Mouse (Mus musculus) heart, embryonic 13.5 days (tissue): ENCODE measurements around the gene Gnrhr. TPM values are rescaled to one million over a fixed set of nuclear protein-coding genes. Genes with fewer than 3 reads are reported as not detected.

Experiments used
- ATAC-seq: fragments of 200-750 bp; cut with Nextera tagmentation; 2 replicates; pipeline ENCODE4 v1.8.0; 2017; ENCODE audit warnings: moderate TSS enrichment; ENCODE audit not compliant: insufficient number of reproducible peaks, low FRiP score, low TSS enrichment; ENCODE audit errors: extremely low read depth
- H3K27ac ChIP-seq: fragments of 300-500 bp; sonication (generic); replicated peaks from 2 replicates; pipeline ENCODE4 v1.5.1; 2015; ENCODE audit warnings: moderate library complexity, mild to moderate bottlenecking, inconsistent platforms
- H3K27me3 ChIP-seq: fragments of 300-500 bp; sonication (generic); replicated peaks from 2 replicates; pipeline ENCODE4 v1.6.1; 2015; ENCODE audit warnings: mild to moderate bottlenecking, inconsistent platforms
- H3K36me3 ChIP-seq: fragments of 300-500 bp; sonication (generic); 2 replicates; pipeline ENCODE4 v1.6.1; 2015; ENCODE audit warnings: mild to moderate bottlenecking, inconsistent platforms
- H3K4me1 ChIP-seq: fragments of 300-500 bp; sonication (generic); 2 replicates; pipeline ENCODE4 v1.6.1; 2015; ENCODE audit warnings: inconsistent platforms
- H3K4me2 ChIP-seq: fragments of 300-500 bp; sonication (generic); 2 replicates; pipeline ENCODE4 v1.6.1; 2015; ENCODE audit warnings: inconsistent platforms, mild to moderate bottlenecking, moderate library complexity
- H3K4me3 ChIP-seq: fragments of 300-500 bp; sonication (generic); 2 replicates; pipeline ENCODE4 v1.5.1; 2015; ENCODE audit warnings: moderate library complexity, mild to moderate bottlenecking, inconsistent platforms
- H3K9ac ChIP-seq: fragments of 300-500 bp; sonication (generic); 2 replicates; pipeline ENCODE4 v1.6.1; 2015; ENCODE audit warnings: inconsistent platforms, mild to moderate bottlenecking, moderate library complexity
- H3K9me3 ChIP-seq: fragments of 300-500 bp; sonication (generic); 2 replicates; pipeline ENCODE4 v1.6.1; 2016; ENCODE audit warnings: inconsistent platforms
- WGBS: fragments of 180-500 bp; shearing (Covaris S2); methylation state at CpG from one replicate; pipeline ENCODE4 v1.1.7; 2015; ENCODE audit warnings: mixed read lengths; 5-methylcytosine and 5-hydroxymethylcytosine counted together
- polyA plus RNA-seq: library from polyadenylated mRNA; unstranded; fragments of >200 nt; fragmentation: Nextera tagmentation; extraction: Ambion mirVana; gene quantifications from 2 replicates; pipeline ENCODE4 v1.2.1, GENCODE M21; 2015

Gene Gnrhr
- not detected in 2 replicates for polyA plus RNA-seq

GRCm38 (mm10) chr5:86197801-86198200, at the start of gene Gnrhr:
TSS of gene Gnrhr (minus strand) at chr5:86197901.
- Histone ChIP-seq H3K9me3 (no peaks in the 10 kb centered on the region), H3K27me3 (no peaks in the 10 kb centered on the region)
- no peak for ATAC-seq

GRCm38 (mm10) chr5:86246559-86246958, 48.9 kb upstream of the Gnrhr start:
- Histone ChIP-seq H3K4me2 (no peak overlapping the region), H3K9me3 (no peaks in the 10 kb centered on the region), H3K9ac (no peak overlapping the region), H3K27ac (no peak overlapping the region), H3K4me1 (no peaks in the 10 kb centered on the region), H3K27me3 (no peaks in the 10 kb centered on the region), H3K4me3 (no peak overlapping the region), H3K36me3 (no peaks in the 10 kb centered on the region)
- WGBS, result 83% methylated on average over 11 of the region's 11 CpGs
- no peak for ATAC-seq

More at GRCm38 (mm10) chr5:86197801-86198200, at the start of gene Gnrhr:
- H3K4me2 ChIP-seq, result no peak within 1 kb of the TSS
- no peak within 1 kb of the TSS for H3K4me3 ChIP-seq
- no peak within 1 kb of the TSS for H3K9ac ChIP-seq
- no peaks in the 10 kb centered on the region for H3K36me3 ChIP-seq
- H3K4me1 ChIP-seq, result no peaks in the 10 kb centered on the region
- H3K27ac ChIP-seq, result no peak within 1 kb of the TSS
- 81% methylated on average over 10 of the region's 10 CpGs for WGBS

GRCm38 (mm10) chr5:86244880-86245279, 47.2 kb upstream of the Gnrhr start:
- WGBS, result 48% methylated on average over 1 of the region's 1 CpGs
- H3K36me3 ChIP-seq, result no peaks in the 10 kb centered on the region
- ATAC-seq, result no peak
- H3K4me2 ChIP-seq, result no peak overlapping the region
- H3K4me1 ChIP-seq, result no peaks in the 10 kb centered on the region
- H3K4me3 ChIP-seq, result no peak overlapping the region
- H3K9me3 ChIP-seq, result no peaks in the 10 kb centered on the region
- H3K9ac ChIP-seq, result no peak overlapping the region
- H3K27ac ChIP-seq, result no peak overlapping the region
- H3K27me3 ChIP-seq, result no peaks in the 10 kb centered on the region

GRCm38 (mm10) chr5:86244275-86244674, 46.6 kb upstream of the Gnrhr start:
- no peak for ATAC-seq
- Histone ChIP-seq H3K27me3 (no peaks in the 10 kb centered on the region), H3K4me3 (no peak overlapping the region), H3K4me2 (no peak overlapping the region), H3K36me3 (no peaks in the 10 kb centered on the region), H3K9me3 (no peaks in the 10 kb centered on the region), H3K9ac (no peak overlapping the region), H3K27ac (no peak overlapping the region), H3K4me1 (no peaks in the 10 kb centered on the region)
- 73% methylated on average over 3 of the region's 3 CpGs for WGBS

- H3K9me3 ChIP-seq, result no peaks in the 10 kb centered on the region
- no peak for ATAC-seq
- H3K27me3 ChIP-seq, result no peaks in the 10 kb centered on the region
- no peak overlapping the region for H3K4me3 ChIP-seq
- no peak overlapping the region for H3K9ac ChIP-seq
- no peak overlapping the region for H3K27ac ChIP-seq
- WGBS, result 73% methylated on average over 5 of the region's 5 CpGs
- H3K36me3 ChIP-seq, result no peaks in the 10 kb centered on the region
- H3K4me2 ChIP-seq, result no peak overlapping the region
- H3K4me1 ChIP-seq, result no peaks in the 10 kb centered on the region
Measured at GRCm38 (mm10) chr5:86227156-86227853, 29.6 kb upstream of the Gnrhr start.

GRCm38 (mm10) chr5:86191356-86191755, 6.3 kb downstream of the Gnrhr start:
- Histone ChIP-seq H3K4me1 (no peaks in the 10 kb centered on the region), H3K9me3 (no peaks in the 10 kb centered on the region), H3K4me2 (no peak overlapping the region), H3K27me3 (no peaks in the 10 kb centered on the region), H3K9ac (no peak overlapping the region), H3K27ac (no peak overlapping the region), H3K4me3 (no peak overlapping the region), H3K36me3 (no peaks in the 10 kb centered on the region)
- ATAC-seq, result no peak
- WGBS, result 10% methylated on average over 4 of the region's 4 CpGs

GRCm38 (mm10) chr5:86190770-86191169, 6.9 kb downstream of the Gnrhr start:
- Histone ChIP-seq H3K4me2 (no peak overlapping the region), H3K9me3 (no peaks in the 10 kb centered on the region), H3K27ac (no peak overlapping the region), H3K27me3 (no peaks in the 10 kb centered on the region), H3K9ac (no peak overlapping the region), H3K4me1 (no peaks in the 10 kb centered on the region), H3K4me3 (no peak overlapping the region), H3K36me3 (no peaks in the 10 kb centered on the region)
- 18% methylated on average over 5 of the region's 5 CpGs for WGBS
- no peak for ATAC-seq

GRCm38 (mm10) chr5:86190290-86190689, 7.4 kb downstream of the Gnrhr start:
- 43% methylated on average over 15 of the region's 15 CpGs for WGBS
- no peak overlapping the region for H3K4me2 ChIP-seq
- ATAC-seq, result no peak

GRCm38 (mm10) chr5:86187441-86187840, 10.3 kb downstream of the Gnrhr start:
- no peaks in the 10 kb centered on the region for H3K36me3 ChIP-seq
- no peaks in the 10 kb centered on the region for H3K4me1 ChIP-seq
- no peak overlapping the region for H3K4me2 ChIP-seq
- 51% methylated on average over 6 of the region's 6 CpGs for WGBS
- H3K4me3 ChIP-seq, result no peak overlapping the region
- H3K9me3 ChIP-seq, result no peaks in the 10 kb centered on the region
- no peak overlapping the region for H3K9ac ChIP-seq
- H3K27ac ChIP-seq, result no peak overlapping the region
- H3K27me3 ChIP-seq, result no peaks in the 10 kb centered on the region
- no peak for ATAC-seq

More at GRCm38 (mm10) chr5:86190290-86190689, 7.4 kb downstream of the Gnrhr start:
- H3K36me3 ChIP-seq, result no peaks in the 10 kb centered on the region
- H3K27me3 ChIP-seq, result no peaks in the 10 kb centered on the region
- no peak overlapping the region for H3K27ac ChIP-seq
- H3K4me3 ChIP-seq, result no peak overlapping the region
- H3K9me3 ChIP-seq, result no peaks in the 10 kb centered on the region
- no peaks in the 10 kb centered on the region for H3K4me1 ChIP-seq
- no peak overlapping the region for H3K9ac ChIP-seq

- Histone ChIP-seq H3K9me3 (no peaks in the 10 kb centered on the region), H3K36me3 (peaks cover 8% of the 10 kb centered on the region), H3K4me1 (peaks cover 10% of the 10 kb centered on the region), H3K27me3 (no peaks in the 10 kb centered on the region), H3K27ac (no peak overlapping the region), H3K4me3 (no peak overlapping the region), H3K4me2 (no peak overlapping the region), H3K9ac (no peak overlapping the region)
- no peak for ATAC-seq
- 38% methylated on average over 2 of the region's 2 CpGs for WGBS
Measured at GRCm38 (mm10) chr5:86173778-86174177, 23.9 kb downstream of the Gnrhr start.

GRCm38 (mm10) chr5:86172449-86173161, 25.1 kb downstream of the Gnrhr start, which contains the start of gene Uba6:
TSS of gene Uba6 (minus strand) at chr5:86172803.
- Histone ChIP-seq H3K9me3 (no peaks in the 10 kb centered on the region), H3K36me3 (peaks cover 17% of the 10 kb centered on the region), H3K4me3 (peak within 1 kb of the TSS; percentile 94), H3K4me2 (peak within 1 kb of the TSS; percentile 94), H3K27me3 (no peaks in the 10 kb centered on the region), H3K4me1 (peaks cover 10% of the 10 kb centered on the region), H3K27ac (peak within 1 kb of the TSS; percentile 96), H3K9ac (peak within 1 kb of the TSS; percentile 92)
- ATAC-seq, result peak; percentile 100
- under 1% methylated on average over 66 of the region's 67 CpGs for WGBS
